Mouse (Mus musculus) cerebellum, adult 2 months (tissue): ENCODE measurements around the gene Pecr. TPM values are rescaled to one million over a fixed set of nuclear protein-coding genes. Genes with fewer than 3 reads are reported as not detected.

Source experiments
- DNase-seq, 2 experiments: peaks; one replicate each; pipeline ENCODE4 v3.0.0; 2021
- H3K27ac ChIP-seq: fragments of 200-500 bp; 2 replicates; pipeline ENCODE4 v1.5.1; 2012; ENCODE audit warnings: low read length, control low read depth, inconsistent platforms; ENCODE audit not compliant: insufficient read depth
- H3K27me3 ChIP-seq: fragments of 200-500 bp; 2 replicates; pipeline ENCODE4 v1.6.1; 2012; ENCODE audit warnings: inconsistent platforms, mild to moderate bottlenecking, low read length, moderate library complexity; ENCODE audit not compliant: control insufficient read depth, insufficient read depth
- H3K4me1 ChIP-seq: fragments of 200-500 bp; 2 replicates; pipeline ENCODE4 v1.6.1; 2011; ENCODE audit warnings: low read length; ENCODE audit not compliant: control insufficient read depth, insufficient read depth
- H3K4me3 ChIP-seq: fragments of 200-500 bp; replicated peaks from 2 replicates; pipeline ENCODE3; 2011; ENCODE audit warnings: mild to moderate bottlenecking, low read depth, low read length, control low read depth; ENCODE audit not compliant: insufficient read depth
- CTCF ChIP-seq: fragments of 200-500 bp; IDR thresholded peaks from 2 replicates; pipeline ENCODE4 v1.5.1; 2011; ENCODE audit warnings: low read depth, mild to moderate bottlenecking, control low read depth, low read length, moderate library complexity, borderline replicate concordance; ENCODE audit not compliant: insufficient read depth
- POLR2A ChIP-seq: fragments of 200-500 bp; IDR thresholded peaks from 2 replicates; pipeline ENCODE4 v1.6.1; 2011; ENCODE audit warnings: low read length, control low read depth, borderline replicate concordance; ENCODE audit not compliant: insufficient read depth
- WGBS: fragments of 180-500 bp; shearing (Covaris S2); methylation state at CpG from one replicate; pipeline ENCODE4 v1.1.7; 2018; 5-methylcytosine and 5-hydroxymethylcytosine counted together
- polyA plus RNA-seq: library from polyadenylated mRNA; depleted of rRNA; stranded (reverse); fragments of >200 nt; gene quantifications from 2 replicates; pipeline ENCODE4 v1.2.3, GENCODE M21; 2012; rRNA removed

The Pecr gene
- 6.2 and 6.8 TPM in 2 replicates for polyA plus RNA-seq

DNA sequence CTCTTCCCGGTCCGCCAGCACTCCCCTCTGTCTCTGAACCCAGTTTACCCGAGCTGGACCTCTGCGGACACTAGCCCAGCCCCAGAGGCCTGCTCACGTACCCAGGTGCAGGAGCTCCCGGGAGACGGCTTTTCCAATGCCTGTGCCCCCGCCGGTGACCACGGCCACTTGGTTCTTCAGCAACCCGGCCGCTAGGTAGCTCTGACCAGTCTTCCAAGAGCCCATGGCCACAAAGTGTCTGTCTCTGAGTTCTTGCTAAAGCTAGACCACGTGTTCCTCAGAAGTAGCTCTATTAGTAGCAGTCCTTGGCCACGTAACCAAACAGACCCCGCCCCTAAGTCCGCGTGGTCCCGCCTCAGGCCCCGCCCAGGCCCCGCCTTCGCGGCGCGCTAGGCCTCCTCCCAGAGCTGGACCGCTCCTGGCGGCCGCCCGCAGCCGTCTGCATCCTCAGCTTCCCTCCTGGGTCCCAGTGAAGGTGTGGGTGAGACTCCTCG is at the start of gene Pecr, which contains the start of gene Tmem169:
TSS of gene Pecr (minus strand) at position 323 of the 494 bp plus-strand sequence.
TSS of gene Tmem169 (plus strand) at position 378 of the 494 bp plus-strand sequence.
- WGBS = under 1% methylated on average over 30 of the region's 30 CpGs
- peak; percentile 90; the same call in 1 of the 2 replicates for TF ChIP-seq POLR2A
- no peak for TF ChIP-seq CTCF
- Histone ChIP-seq H3K27ac (peak within 1 kb of the TSS; percentile 80), H3K4me3 (peak within 1 kb of the TSS; percentile 99), H3K4me1 (no peaks in the 10 kb centered on the region; the same call in 1 of the 2 replicates), H3K27me3 (no peaks in the 10 kb centered on the region)
- peak; percentile 94 to 96 for DNase-seq

DNA sequence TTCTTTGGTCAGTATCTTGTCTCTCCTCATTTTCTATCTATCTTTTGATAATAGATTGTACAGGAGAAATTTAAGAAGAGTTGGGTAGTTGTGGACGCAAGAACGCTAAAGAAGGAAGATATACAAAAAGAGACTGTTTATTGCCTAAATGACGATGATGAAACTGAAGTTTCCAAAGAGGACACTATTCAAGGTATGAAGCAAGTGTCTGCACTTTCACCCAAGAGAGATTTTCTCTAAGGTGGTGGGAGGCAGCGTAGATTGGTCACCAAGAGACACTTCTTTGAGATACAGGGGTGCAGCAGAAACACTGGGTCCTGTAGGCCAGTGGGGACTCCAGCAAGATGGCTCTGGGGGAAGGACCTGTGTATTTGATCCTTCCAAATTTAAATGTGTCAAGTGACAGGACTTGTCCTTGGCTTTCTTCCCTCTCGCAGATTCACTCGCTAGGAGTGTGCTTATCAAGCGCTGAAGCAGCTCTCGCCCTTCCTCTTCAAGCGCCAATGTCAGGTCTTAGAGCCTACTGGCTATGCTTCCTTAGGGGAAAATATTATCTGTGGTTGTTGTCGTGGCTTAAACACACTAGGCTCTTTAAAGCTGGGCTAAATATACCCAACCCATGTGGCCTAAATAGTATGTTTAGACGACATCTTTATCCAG is 42.2 kb upstream of the Pecr start:
- Histone ChIP-seq H3K27ac (no peak overlapping the region), H3K4me1 (no peaks in the 10 kb centered on the region), H3K4me3 (no peak overlapping the region), H3K27me3 (no peaks in the 10 kb centered on the region)
- no peak for TF ChIP-seq CTCF
- TF ChIP-seq POLR2A = no peak
- WGBS = 94% methylated on average over 11 of the region's 11 CpGs
- DNase-seq = no peak

DNA sequence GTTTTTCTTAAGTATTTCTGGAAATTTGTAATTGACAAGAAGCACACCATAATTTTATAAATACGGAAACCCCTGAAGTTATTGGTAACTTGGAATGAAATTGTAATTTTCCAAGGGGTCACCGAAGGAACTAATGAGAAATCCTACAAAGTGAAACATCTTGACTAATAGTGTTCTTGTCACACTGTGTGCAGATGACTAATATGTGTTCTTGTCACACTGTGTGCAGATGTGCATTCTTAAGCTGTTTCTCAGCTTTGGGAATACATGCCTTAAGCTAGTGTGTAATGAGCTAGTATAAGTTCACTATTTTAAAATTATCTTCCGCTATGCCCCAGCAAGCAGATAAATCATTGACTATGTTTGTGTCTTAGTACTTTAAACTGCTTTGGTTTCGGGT is 39.1 kb upstream of the Pecr start:
- Histone ChIP-seq H3K4me1 (no peaks in the 10 kb centered on the region), H3K4me3 (no peak overlapping the region), H3K27me3 (no peaks in the 10 kb centered on the region), H3K27ac (no peak overlapping the region)
- 96% methylated on average over 4 of the region's 4 CpGs for WGBS
- TF ChIP-seq CTCF (no peak), POLR2A (no peak)
- no peak for DNase-seq

- DNase-seq = no peak
- 92% methylated on average over 5 of the region's 5 CpGs for WGBS
- Histone ChIP-seq H3K4me3 (no peak overlapping the region), H3K27ac (no peak overlapping the region), H3K27me3 (no peaks in the 10 kb centered on the region), H3K4me1 (no peaks in the 10 kb centered on the region)
- no peak for TF ChIP-seq POLR2A
- no peak for TF ChIP-seq CTCF
Measured at GRCm38 (mm10) chr1:72320759-72321158, 36.6 kb upstream of the Pecr start.

DNA sequence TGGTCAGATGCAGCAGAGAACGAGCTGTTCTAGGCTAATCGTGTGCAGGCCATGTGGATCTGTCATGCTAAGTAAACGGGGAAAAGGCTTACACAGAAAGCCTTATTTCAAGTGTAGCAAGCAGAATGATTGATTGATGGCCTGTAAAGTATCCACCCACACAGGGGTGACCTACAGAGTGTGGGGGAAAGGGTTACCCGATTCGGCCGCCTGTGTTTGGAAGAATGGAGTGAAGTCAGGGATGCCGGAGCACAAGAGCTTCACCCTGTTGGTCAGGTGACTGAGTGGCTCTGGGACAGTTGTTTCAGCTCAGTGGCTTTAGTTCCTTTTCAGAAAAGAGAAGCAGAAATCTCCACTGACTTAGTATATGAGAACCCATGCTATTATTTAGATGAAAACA is 32.8 kb upstream of the Pecr start:
- Histone ChIP-seq H3K4me1 (no peaks in the 10 kb centered on the region), H3K27ac (no peak overlapping the region), H3K4me3 (no peak overlapping the region), H3K27me3 (no peaks in the 10 kb centered on the region)
- WGBS = 91% methylated on average over 7 of the region's 7 CpGs
- no peak for DNase-seq
- TF ChIP-seq CTCF (no peak), POLR2A (no peak)

GRCm38 (mm10) chr1:72316409-72316808 is 32.3 kb upstream of the Pecr start:
- WGBS = 81% methylated on average over 8 of the region's 8 CpGs
- no peak for DNase-seq

DNA sequence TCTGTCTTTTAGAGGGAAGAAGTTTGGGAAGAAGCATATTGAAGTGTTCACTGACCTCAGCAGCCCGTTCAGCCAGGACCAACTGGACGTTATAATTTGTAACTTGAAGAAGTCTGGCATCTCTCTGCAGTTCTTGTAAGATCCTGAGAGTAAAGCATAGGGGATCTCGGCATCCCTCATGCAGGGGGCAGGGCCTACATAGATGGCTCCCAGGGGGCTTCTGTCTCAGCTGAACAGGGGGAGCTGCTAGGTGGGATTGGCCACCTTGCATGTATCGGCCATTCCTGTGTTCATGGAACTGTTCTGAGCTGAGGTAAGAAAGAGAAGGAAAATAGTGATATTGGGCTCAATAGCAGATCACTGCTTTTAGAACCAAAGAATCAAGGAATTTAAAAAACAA is 31.3 kb upstream of the Pecr start:
- H3K27ac ChIP-seq = no peak overlapping the region

More at GRCm38 (mm10) chr1:72316409-72316808, 32.3 kb upstream of the Pecr start:
- TF ChIP-seq POLR2A (no peak), CTCF (no peak)
- Histone ChIP-seq H3K27me3 (no peaks in the 10 kb centered on the region), H3K4me1 (no peaks in the 10 kb centered on the region), H3K4me3 (no peak overlapping the region), H3K27ac (no peak overlapping the region)

GRCm38 (mm10) chr1:72313399-72314039 is 29.4 kb upstream of the Pecr start:
- TF ChIP-seq CTCF (no peak), POLR2A (no peak)
- DNase-seq = peak in 1 of 2 experiments; percentile 46
- 80% methylated on average over 5 of the region's 5 CpGs for WGBS
- no peak overlapping the region for H3K4me3 ChIP-seq
- H3K4me1 ChIP-seq = no peaks in the 10 kb centered on the region
- no peak overlapping the region for H3K27ac ChIP-seq
- H3K27me3 ChIP-seq = no peaks in the 10 kb centered on the region

More for the DNA sequence above, 31.3 kb upstream of the Pecr start:
- no peak for DNase-seq
- no peaks in the 10 kb centered on the region for H3K27me3 ChIP-seq
- no peaks in the 10 kb centered on the region for H3K4me1 ChIP-seq
- no peak overlapping the region for H3K4me3 ChIP-seq
- TF ChIP-seq POLR2A = no peak
- no peak for TF ChIP-seq CTCF
- 88% methylated on average over 4 of the region's 4 CpGs for WGBS
